In the genomic region with DNA sequence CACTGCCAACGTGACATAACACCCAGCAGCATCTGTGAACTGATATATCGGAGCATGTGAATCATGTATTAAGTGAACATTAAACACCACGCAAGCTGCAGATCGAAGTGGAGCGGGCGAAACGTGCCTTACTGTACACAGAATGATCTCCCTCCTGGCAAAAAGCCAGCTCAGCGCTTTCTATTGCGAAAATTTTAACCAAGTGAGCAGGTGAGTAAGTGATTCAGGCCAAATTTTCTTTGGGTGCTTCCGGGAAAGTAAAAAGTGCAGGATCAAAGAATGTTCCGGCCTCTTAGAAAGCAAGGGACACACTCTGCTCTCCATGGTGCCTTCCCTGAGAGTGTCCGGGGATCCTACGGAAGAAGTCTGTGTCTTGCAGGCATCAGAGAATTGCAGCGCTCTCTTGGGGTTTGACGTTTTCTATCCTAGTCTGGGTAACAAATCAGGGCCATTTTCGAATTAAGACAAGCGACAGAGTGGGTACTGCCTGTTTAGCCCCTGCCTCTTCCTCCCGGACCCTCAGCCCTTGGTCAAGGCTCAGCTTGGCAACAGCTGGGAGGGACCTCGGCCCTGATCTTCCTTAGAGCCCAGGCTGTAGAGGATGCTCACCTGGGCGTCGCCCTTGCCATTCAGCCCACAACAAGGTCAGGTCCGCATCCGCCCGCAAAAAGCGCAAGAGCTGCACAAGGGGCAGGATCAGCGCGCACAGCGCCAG, we compare ENCODE assay signal across 8 mouse cellular contexts. TPM values are rescaled to one million over a fixed set of nuclear protein-coding genes. Genes with fewer than 3 reads are reported as not detected.
DNase-seq lines count a peak whose midpoint lies in the region; ATAC-seq lines count a peak whose summit lies in the region.

No protein-coding gene starts in this region.

- ATAC-seq in forebrain, embryonic 13.5 days = no peak; the same call in 1 of the 2 replicates
- ATAC-seq in limb, embryonic 12.5 days (ENCODE audit: insufficient number of reproducible peaks, insufficient read depth, low FRiP score, low TSS enrichment, low read depth) = peak; percentile 52; the same call in 1 of the 2 replicates

- 0 out of 2 replicates have a peak, but pooled peaks cover 4% of the 10 kb centered on the region for H3K27me3 ChIP-seq in forebrain, embryonic 13.5 days
- peaks cover 9% of the 10 kb centered on the region; the same call in 1 of the 2 replicates for H3K27me3 ChIP-seq in limb, embryonic 12.5 days
- peaks cover 22% of the 10 kb centered on the region for H3K27me3 ChIP-seq in midbrain, embryonic 10.5 days (ENCODE audit: low read depth, poor library complexity, severe bottlenecking)

- peaks cover 19% of the 10 kb centered on the region; the same call in 1 of the 2 replicates for H3K4me1 ChIP-seq in forebrain, embryonic 13.5 days
- peaks cover 7% of the 10 kb centered on the region; the same call in 1 of the 2 replicates for H3K4me1 ChIP-seq in limb, embryonic 12.5 days (replicated peaks)
- peaks cover 20% of the 10 kb centered on the region for H3K4me1 ChIP-seq in midbrain, embryonic 10.5 days

- WGBS in forebrain, embryonic 13.5 days = 9% methylated on average over 28 of the region's 28 CpGs
- WGBS in limb, embryonic 12.5 days = 13% methylated on average over 28 of the region's 28 CpGs
- 14% methylated on average over 28 of the region's 28 CpGs for WGBS in midbrain, embryonic 10.5 days

- no peak overlapping the region for H3K27ac ChIP-seq in forebrain, embryonic 13.5 days
- no peak overlapping the region for H3K27ac ChIP-seq in limb, embryonic 12.5 days
- peak overlapping the region; percentile 83 for H3K27ac ChIP-seq in midbrain, embryonic 10.5 days (replicated peaks)

- peak overlapping the region; percentile 73 for H3K9ac ChIP-seq in forebrain, embryonic 13.5 days
- peak overlapping the region; percentile 44 for H3K9ac ChIP-seq in limb, embryonic 12.5 days (replicated peaks)

- peak overlapping the region; percentile 90 for H3K4me2 ChIP-seq in forebrain, embryonic 13.5 days
- H3K4me2 ChIP-seq in limb, embryonic 12.5 days = peak overlapping the region; percentile 91

- no peaks in the 10 kb centered on the region for H3K36me3 ChIP-seq in forebrain, embryonic 13.5 days (ENCODE audit: poor library complexity, severe bottlenecking)
- no peaks in the 10 kb centered on the region for H3K36me3 ChIP-seq in limb, embryonic 12.5 days
- no peaks in the 10 kb centered on the region for H3K36me3 ChIP-seq in midbrain, embryonic 10.5 days

- peak overlapping the region; percentile 61 for H3K4me3 ChIP-seq in forebrain, embryonic 13.5 days
- peak overlapping the region; percentile 50 for H3K4me3 ChIP-seq in limb, embryonic 12.5 days (replicated peaks)
- peak overlapping the region; percentile 72 for H3K4me3 ChIP-seq in midbrain, embryonic 10.5 days

- H3K9me3 ChIP-seq in forebrain, embryonic 13.5 days (replicated peaks) = no peaks in the 10 kb centered on the region
- no peaks in the 10 kb centered on the region for H3K9me3 ChIP-seq in limb, embryonic 12.5 days
- no peaks in the 10 kb centered on the region; the same call in 1 of the 2 replicates for H3K9me3 ChIP-seq in midbrain, embryonic 10.5 days (replicated peaks)

- DNase-seq in right cerebral cortex, adult 18-20 months = peak; percentile 5
- no peak for DNase-seq in right cerebral cortex, postnatal 36 days (ENCODE audit: low spot score in 2 of 2)
- peak; percentile 8 for DNase-seq in brain, embryonic 18.5 days (ENCODE audit: low read depth, low spot score)
- peak; percentile 57 for DNase-seq in induced T-regulatory cell, adult 2 months (ENCODE audit: low read depth)
- no peak for DNase-seq in midbrain, embryonic 10.5 days (ENCODE audit: low spot score)
- DNase-seq in testis, postnatal 10 days (ENCODE audit: low spot score) = peak; percentile 65

RNA-seq across cellular contexts. Expression of a gene that starts 0.5 kb away (rescaled TPM):
- polyA plus RNA-seq in forebrain, embryonic 13.5 days (2015; fragmentation: Nextera tagmentation; extraction: Ambion mirVana) = 5.3 and 6.1 TPM in 2 replicates
- polyA plus RNA-seq in limb, embryonic 12.5 days (2016; fragmentation: Nextera tagmentation; extraction: Ambion mirVana) = 6.6 and 7.5 TPM in 2 replicates
- 12.6 and 13.2 TPM in 2 replicates for polyA plus RNA-seq in midbrain, embryonic 10.5 days (2016; fragmentation: Nextera tagmentation; extraction: Ambion mirVana)

RNA-seq across cellular contexts. Expression of a gene that starts 14.7 kb away (rescaled TPM):
- polyA plus RNA-seq in forebrain, embryonic 13.5 days (2015; fragmentation: Nextera tagmentation; extraction: Ambion mirVana) = not detected in 2 replicates
- not detected in 2 replicates for polyA plus RNA-seq in limb, embryonic 12.5 days (2016; fragmentation: Nextera tagmentation; extraction: Ambion mirVana)
- not detected in 2 replicates for polyA plus RNA-seq in midbrain, embryonic 10.5 days (2016; fragmentation: Nextera tagmentation; extraction: Ambion mirVana)

Comparison
In these comparisons a context has a peak if more than half of its experiments do, and no peak if none do; other contexts are left out.
1. DNase-seq: peak in right cerebral cortex, adult 18-20 months (single experiment), brain, embryonic 18.5 days (single experiment), induced T-regulatory cell, adult 2 months (single experiment) and testis, postnatal 10 days (single experiment); none in right cerebral cortex, postnatal 36 days (0 of 2) and midbrain, embryonic 10.5 days (single experiment).
2. Peak in every context shown above with its lines, with median percentiles within 50 percentile points of each other: H3K4me3 ChIP-seq.